Mouse (Mus musculus) stomach, postnatal 0 days (tissue): Measurements from ENCODE around the gene Cdv3.

Experiments used
- CTCF ChIP-seq: IDR thresholded peaks from 2 replicates; pipeline ENCODE4 v1.5.1; 2016; ENCODE audit warnings: antibody characterized with exemption, low read depth, mild to moderate bottlenecking, moderate library complexity
- EP300 ChIP-seq: optimal IDR thresholded peaks from 2 replicates; pipeline ENCODE3; 2016; ENCODE audit warnings: antibody characterized with exemption

- no peak for TF ChIP-seq CTCF
- no peak for TF ChIP-seq EP300
Observed at GRCm38 (mm10) chr9:103360642-103361041, 5.0 kb downstream of the Cdv3 start.
